Mouse (Mus musculus) 416B (cell line): ENCODE data around the gene Map3k20.

Experiments used
- DNase-seq: peaks from one replicate; pipeline ENCODE4 v3.0.0; 2011; ENCODE audit warnings: low read depth

The Map3k20 gene

DNA sequence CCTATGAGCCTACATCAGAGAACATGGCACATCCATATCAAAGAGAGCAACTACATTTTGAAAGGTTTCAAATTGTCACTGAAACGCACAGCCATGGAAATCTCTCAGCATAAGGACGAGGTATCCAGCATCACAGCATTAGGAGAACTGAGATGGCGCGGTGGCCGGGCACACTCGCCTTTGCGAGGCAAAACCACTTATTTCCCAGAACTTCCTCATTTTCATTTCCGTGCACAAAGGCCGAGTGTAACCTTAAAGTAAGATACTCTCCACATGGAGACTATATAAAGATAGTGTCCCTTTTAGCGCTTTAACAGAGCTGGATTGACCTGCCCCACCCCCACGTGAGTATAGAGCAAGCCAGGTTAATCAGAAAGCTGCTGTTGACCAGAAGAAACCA is 94.0 kb downstream of the Map3k20 start:
- no peak for DNase-seq

DNA sequence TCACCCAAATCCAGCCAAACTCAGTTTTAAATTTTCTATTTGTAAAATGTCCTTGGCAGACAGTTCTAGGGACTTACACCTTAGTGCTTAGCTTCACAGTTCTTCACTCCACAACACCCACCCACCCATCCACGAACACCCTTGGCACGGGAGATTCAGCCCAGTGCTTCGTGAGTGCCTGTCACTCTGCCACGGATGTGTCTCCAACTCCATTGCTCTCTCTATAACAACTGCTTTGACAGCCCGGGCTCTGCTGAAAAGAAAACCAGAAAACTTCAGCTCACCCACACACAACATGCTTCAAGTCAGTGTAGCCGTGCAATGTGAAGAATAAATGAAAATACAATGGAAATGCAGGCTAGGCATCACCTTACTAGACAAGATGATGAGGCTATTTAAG is 97.2 kb downstream of the Map3k20 start:
- no peak for DNase-seq

DNA sequence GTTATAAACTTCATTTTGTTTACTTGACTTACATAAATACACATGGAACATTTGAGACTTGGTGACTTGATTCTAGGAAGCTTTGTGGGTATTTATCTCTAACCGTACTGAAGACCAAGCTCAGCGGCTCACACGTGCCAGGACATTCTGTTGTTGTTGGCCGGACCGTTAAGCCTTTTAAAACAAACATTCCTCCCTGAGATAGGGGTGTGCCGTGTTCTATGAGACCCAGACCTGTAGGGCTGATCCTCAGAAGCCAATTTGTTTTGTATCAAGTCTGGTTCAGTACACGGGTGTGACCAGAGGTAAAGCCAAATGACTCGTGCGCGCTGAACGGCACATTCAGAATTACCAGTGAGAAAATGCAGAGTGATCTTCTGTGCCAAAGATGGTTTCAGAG is 97.9 kb downstream of the Map3k20 start:
- DNase-seq, result no peak

DNA sequence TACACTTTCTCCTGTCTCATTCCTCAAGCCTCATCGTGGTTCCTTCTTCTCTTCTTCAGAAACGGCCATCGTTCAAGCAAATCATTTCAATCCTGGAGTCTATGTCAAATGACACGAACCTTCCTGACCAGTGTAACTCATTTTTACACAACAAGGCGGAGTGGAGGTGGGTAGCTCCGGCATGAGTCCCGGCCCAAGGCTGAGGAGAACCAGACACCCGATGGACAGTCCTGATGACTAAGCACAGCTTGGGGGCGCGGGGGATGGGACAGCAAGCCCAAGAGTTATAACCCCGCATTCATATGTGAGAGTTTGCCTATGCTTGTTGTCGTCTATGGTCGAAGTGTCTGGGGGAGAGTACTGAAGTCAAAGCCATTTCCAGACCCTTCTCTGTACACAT is 104.0 kb downstream of the Map3k20 start:
- no peak for DNase-seq

DNA sequence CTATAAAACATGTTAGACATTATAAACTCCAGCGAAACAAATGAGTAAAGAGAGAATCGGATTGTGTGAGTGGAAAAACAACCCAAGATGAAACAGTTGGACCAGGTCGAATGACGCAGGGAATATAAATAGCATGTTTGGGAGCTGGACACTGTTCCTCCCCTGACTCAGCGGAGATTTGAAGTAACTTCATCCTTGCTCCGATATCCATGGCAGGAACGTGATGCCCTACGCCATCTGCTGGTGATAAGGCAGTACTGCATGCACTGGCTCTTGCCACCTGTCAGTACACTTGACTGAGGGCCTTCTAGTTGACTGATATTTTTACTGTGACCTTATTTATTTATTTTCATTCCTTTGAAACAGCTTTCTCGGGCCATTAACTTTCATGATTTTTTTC is 104.5 kb downstream of the Map3k20 start:
- peak; percentile 79 for DNase-seq

DNA sequence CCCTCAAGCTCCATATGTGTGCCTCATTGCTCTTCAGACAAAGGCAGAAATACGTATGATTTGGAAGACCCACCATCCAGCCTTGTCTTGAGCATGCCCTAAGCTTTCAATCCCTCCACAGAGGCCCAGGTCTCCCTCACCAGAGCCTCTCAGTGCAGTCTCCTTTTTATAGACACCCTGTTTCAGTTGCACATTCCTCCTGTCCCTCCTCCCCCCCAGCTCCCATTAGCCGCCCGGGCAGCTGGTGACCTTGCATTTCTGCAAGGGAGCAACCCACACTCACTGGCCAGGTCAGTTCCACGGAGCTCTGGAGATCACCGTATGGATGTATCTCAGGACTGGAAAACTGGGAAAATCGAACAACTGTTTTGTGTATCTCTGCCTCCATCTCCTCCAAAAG is 105.0 kb downstream of the Map3k20 start:
- no peak for DNase-seq

DNA sequence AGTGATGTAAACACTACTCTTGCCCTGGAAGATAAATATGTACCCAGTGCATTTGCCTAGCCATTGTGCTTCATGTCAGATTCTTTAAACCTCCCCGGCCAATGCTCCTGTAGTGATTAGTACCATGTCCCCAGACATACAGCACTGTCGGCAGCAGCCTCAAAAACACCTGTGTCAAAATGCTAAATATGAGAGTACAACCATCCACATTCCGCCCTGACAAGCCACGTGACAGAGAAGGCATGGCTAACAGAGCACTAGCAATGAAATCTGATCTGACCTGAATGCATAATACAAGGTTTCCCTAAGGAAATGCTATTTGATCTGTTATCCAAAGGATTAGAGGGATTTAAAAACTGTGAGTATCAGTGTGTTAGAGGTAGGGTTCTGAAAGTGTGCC is 105.6 kb downstream of the Map3k20 start:
- no peak for DNase-seq

DNA sequence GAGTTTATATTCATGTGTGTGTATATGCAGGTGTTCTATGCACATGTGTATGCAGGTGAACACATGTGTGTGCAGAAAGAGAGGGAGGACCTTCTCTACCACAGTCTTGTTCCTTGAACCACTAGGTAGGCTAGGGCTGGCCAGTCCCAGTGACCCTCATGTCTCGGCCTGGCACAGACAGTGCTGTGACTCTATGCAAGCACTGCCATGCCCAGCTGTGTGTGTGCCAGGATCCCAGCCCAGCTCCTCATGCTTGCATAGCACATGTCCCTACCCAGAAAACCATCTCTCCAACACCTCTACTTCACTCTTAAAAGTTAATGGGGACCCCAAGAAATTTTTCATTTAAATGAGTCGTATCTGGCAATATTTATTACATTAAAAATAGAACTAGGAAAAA is 106.3 kb downstream of the Map3k20 start:
- DNase-seq, result no peak

DNA sequence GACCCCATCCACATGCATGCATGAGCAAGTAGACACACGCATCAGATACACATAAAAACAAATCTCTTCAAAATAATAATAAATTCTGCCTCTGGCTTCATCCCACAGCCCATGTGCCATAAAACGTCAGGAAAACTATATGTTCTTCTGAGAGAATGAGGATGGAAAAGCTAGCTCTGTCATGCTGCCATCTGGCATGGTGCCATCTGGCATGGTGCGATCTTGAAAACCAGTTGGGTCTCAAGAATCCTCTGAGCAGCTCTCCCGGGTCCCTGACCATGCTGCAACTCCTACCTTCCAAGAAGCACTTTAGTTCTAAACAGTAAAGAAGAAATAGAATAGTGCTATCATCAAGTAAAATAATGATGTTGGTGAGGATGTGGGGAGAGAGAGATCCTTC is 106.9 kb downstream of the Map3k20 start:
- no peak for DNase-seq

DNA sequence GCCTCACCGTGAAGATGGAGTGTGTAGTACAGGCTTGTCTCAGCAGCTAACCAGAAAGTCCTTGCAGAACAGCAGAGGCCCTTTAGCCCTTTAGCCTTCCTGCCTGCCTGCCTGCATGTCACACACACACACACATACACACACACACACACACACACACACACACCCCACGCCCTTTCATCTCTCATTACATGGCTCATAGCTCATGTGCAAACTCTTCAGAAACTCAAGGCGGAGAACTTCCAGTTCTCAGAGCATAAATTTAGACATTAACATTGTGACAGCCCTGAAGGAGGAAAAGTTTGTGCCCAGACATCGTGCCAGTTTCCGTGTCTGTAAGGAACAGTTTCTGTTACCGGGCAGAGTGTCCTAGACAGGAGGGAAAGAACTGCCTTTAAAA is 111.5 kb downstream of the Map3k20 start:
- no peak for DNase-seq

DNA sequence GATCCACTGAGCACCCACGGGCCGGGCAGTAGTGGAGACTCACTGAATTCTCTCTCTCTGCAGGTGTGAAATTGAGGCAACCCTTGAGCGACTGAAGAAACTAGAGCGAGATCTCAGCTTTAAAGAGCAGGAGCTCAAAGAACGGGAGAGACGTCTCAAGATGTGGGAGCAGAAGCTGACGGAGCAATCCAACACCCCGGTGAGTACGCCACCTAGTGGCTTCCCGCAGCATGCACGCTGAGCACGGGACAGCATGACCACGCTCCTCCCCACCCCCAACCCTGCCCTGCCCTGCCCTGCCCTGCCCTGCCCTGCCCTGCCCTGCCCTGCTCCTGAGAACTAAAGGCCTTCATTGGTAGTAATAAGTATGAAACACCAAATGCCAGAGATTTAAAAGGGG is 112.8 kb downstream of the Map3k20 start:
- peak; percentile 47 for DNase-seq

DNA sequence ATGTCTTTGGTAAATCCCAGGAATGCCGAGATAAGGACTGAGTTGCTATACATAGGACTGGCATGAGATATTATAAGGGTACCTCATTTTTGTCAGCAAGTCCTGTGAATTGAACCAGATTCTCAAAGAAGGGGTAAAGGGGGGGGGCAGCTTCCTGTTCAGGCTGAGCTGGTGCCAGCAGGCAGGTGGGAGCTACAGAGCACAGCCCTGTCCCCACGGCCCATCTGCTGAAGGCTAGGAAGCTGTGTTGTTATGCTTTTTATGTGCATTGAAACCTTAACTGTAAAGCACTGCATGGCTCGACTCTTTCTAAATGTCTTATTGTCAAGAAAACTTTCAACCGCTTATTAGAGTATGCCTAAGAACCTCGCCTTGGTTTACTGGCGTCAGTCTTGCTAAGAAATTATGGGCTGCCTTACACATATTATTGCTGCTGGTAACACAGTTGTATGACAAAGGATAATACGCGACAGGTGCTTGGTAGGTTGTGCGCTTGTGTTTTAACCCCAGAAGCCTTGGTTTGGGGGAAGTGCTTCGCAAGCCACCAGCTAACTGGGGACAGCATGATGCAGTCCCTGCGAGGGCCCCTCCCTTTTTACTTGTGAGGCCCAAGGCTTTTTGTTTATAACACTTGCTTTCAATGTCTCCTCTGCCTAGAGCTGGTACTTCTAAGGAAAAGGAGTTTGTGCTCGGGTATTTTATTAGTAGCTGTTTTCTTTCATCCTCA is 114.2 kb downstream of the Map3k20 start:
- DNase-seq, result no peak

DNA sequence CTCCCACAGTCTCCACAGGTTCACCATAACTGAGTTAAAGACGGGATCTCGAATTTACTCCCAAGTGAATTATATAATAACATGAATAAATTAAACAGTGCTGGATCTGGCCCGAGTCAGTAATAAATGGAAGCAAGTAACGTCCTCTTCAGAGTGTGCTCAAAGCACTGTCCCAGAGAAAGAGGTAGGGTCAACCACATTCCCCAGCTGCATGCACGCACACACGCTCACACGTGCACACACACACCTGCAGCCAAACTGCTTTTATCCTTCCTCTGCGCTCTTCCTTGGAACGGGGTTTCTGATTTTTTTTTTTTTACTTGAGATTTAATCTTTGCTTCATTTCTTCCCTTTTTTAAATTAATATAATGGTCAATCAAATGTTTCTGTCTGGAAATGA is 115.9 kb downstream of the Map3k20 start:
- no peak for DNase-seq

DNA sequence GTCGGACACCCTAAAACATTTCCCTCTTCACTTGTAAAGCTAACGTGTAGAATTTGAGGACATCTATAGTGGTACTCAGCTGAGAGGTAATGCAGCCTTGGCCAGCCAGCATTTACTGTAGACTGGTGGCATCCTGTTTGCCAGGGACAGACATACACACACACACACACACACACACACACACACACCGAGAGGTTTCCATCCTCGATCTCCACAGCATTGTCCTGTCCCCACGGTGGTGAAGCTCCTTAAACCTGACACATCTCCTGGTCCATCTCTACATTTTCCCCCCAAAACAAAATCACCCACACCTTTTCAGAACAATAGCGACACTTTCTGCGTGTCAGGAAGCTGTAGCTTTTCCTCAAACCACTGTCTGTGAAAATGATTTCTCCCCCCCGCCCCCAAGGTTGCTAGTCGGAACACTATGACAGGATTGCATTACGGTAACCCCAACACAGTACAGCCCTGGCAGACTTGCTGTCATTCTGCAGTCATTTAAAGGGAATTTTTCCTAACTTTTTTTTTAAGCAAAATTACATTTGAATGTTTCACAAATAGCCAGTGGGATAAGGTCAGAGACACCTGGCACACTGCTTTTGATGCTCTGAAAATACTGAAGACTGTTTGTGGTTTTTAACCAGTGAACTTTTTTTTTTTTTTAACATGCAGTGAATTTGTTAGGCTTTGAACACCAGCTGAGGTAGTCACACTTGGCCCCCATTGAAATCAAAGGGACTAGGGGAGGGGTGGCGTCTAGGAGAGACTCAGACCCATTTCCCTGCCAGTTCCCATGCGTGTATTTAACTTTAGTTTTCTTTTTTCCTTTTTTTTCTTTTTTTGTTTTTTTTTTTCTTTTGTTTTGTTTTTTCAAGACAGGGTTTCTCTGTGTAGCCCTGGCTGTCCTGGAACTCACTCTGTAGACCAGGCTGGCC is 120.5 kb downstream of the Map3k20 start:
- DNase-seq, result no peak

DNA sequence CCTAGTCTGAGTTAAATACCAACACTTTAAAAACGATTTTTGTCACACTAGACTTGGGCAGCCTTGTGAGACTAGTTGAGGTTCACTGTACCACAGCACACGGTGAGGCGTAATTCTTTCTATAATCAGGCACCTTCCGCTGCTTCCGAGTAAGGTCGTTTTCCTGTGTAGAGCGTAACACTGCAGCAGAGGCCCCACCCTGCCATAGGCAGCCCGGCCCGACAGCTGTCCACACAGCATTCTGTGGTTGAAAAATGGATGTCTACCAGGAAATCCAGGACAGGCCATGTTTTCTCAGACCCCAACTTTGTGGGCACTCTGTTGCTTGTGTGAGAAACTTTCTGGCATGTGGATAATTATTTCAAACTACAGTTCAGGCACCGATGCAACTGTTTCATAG is 121.3 kb downstream of the Map3k20 start:
- DNase-seq, result no peak

DNA sequence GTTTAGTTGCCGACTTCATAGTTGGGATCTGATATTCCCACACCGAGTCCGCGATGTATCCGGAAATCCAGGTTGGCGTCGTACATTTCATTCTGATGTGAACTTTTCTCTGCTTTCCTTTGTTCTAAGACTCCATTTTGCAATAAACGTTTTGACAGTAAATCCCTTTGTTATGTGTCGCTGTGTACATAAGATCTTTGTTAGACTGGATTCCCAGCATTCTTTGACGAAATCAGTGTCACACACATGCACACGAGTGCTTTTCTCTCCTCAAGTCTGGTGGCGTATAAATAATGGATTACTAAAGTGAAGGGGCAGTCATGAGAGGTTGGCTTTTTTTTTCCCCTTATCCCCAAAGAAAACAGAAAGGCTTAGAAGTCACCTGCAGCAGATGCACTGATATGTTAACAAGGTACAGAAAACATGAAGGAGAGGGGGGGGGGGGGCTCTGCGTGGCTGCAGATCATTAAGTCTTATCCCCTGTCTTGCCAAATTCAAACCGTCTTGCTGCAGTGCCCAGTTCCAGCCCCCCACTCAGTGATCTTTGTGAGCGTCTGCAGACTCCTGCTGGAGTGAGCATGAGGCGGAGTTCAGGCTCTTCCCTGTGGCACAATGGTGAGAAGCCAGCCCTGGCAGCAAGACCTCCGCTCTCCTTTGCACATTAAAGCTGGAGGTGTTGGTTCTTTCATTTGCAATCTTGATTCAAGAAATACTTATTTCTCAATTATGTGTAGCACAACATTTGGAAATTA is 122.1 kb downstream of the Map3k20 start:
- no peak for DNase-seq

DNA sequence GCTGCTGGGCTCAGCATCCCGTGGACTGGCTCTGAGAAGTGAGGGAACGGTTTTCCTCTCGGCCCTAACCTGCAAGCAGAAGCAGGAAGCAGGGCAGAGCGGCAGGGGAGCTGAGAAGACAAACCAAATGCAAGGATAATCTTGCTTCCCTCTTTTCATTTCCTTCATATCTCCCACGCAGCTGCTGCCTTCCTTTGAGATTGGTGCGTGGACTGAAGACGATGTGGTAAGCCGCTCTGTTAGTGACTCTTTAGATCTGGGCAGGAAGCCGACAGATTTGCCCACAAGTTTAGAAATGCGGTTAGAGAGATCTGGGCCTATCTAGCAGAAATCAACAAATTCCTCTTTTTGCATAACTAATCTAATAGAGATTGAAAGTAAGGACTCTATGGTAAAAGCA is 124.5 kb downstream of the Map3k20 start:
- peak; percentile 61 for DNase-seq

DNA sequence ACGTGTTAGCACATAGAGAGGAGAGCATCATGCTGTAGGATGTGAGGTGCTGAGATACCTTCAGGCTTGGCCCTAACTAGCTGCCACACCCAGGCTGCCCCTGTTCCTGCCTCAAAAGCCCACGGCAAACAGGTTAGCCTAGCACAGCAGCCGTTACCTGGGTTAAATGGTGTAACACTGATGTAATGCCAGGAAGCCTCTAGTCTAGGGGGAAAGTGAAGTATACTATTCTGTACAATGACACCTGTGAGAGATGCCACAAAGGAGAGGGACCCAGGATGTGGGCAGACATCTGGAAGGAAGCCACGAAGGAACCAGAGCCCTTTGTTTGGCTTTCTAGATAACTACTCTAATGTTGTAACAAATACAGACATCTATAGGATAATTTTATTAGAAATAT is 126.8 kb downstream of the Map3k20 start:
- no peak for DNase-seq

DNA sequence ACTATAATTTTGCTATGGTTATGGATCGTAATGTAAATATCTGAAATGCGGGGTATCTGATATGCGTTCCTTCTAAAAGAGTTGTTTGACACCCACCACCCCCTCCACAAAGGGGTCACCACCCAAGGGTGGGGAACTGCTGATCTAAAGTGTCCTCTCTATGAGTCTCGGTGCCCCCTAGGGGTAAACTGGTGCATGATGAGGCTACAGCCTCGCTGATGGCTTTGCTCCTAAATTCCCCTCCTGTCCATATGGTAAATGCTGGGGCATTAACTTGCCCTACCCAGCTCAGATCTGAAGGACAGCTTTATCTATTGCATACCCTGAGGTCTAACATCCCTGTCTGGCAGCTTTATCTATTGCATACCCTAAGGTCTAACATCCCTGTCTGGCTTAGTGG is 130.0 kb downstream of the Map3k20 start:
- DNase-seq, result no peak

DNA sequence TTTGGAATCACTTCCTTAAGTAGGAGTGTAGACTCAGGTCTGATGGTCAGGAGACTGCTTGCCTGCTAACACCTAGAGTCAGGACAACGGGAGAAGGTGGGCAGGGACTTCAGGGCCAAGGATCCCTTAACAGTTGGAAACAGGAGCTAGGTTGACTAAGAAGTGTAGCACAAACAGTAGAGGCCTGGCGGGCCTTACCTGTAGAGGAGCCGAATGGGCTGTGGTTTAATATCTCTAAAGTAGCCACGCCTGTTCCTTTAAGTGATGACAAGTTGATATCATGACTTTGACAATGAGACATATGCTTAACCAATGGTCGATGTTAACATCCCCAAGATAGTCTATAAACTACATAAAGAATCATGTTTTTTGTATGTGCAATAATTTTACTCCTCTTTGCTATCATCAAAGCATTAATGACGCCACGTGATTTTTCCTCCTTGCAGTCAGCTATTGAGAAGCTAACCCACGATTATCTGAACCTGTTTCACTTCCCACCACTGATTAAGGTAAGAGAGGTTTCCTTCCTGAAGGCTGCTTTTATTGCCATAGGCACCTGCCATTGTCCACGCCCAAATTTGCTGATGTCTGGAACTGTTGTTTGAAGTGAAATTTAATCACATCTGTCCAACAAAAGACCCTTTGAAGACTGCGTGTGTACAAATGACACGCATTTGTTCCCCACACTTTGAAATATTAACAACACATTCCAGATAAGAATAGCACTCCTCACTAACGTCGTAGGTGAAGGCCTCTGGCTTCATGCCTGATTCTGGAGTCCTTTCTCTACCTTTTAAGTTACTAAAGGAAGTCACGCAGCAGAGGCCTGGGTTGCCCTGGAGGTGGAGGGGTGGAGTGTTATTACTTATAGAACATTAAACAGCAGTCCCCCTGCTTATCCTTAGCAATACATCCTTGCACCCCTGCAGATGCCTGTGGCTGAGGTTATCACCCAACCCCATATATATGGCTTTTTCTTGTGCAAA is 131.0 kb downstream of the Map3k20 start:
- DNase-seq, result no peak

DNA sequence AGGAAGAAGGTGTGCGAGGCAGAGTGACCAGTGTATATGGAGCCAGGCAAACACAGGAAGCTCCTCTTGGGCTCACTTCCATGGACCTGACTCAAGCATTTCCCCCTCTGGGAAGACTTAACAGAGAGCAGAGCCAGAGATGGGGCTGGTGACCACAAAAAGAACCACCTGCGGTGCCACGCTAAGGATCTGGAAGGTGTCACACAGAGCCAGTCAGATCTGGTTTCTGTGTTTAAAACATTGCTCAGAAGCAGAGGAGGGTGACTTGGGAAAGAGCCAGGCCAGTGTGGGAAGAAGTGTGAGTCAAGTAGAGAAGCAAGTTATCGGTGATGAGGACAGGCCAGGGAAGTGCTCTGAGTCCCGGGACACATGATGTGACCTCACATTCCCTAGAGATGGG is 135.1 kb downstream of the Map3k20 start:
- no peak for DNase-seq

DNA sequence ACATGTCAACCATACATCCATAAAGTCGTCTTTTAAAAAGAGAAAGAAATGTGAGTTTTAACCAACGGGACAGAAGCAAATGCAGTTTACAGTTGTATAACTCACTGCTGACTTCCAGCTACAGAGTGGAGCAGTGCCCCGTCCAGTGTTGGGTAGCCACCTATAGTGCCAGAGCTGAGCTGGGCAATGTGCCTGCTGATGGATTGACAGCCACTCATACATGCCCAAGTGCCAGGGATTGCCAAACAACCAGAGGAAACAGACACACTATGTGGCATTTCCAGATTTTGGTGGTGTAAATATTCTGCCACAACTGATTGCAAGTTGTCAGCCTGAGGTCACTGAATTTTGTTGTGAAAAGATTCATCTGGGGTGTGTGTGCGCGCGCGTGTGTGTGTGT is 139.2 kb downstream of the Map3k20 start:
- peak; percentile 51 for DNase-seq
